Mouse (Mus musculus): Measurements from ENCODE around the gene Rem1. TPM values are rescaled to one million over a fixed set of nuclear protein-coding genes. Genes with fewer than 3 reads are reported as not detected.

Rem1 gene
- polyA plus RNA-seq, 1 experiment: not detected

DNA sequence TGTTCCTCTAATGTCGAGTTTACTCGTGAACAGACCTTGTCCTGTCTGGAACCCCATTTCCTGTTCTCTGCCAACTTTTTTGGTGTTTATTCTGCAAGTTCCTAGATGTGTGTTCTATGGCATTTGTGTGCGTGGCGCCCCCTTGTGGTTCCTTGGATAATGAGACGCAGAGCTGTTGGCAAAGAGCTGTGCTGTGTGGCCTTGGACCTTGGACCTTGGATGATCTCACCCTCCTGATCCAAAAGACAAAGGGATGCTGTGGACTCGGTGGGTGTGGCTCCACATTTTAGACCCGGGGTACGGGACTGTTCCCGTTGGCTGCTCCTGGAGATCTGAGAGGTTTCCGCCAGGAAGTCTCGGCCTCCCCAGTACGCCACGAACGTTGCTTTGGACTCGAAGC is 22.7 kb upstream of the Rem1 start, which contains the start of gene Defb36:
Defb36 (plus strand) TSS at position 271 of the 400 bp plus-strand sequence.
- Histone ChIP-seq H3K27ac (ENCODE audit: insufficient read depth, low read depth, low read length) (no peak within 1 kb of the TSS), H3K4me1 (ENCODE audit: control insufficient read depth, insufficient read depth, low read length) (peaks cover 3% of the 10 kb centered on the region), H3K4me3 (ENCODE audit: insufficient read depth, low read length) (no peak within 1 kb of the TSS)
- peak; percentile 38; the same call in 1 of the 2 replicates for TF ChIP-seq CTCF (IDR thresholded peaks at IDR 0.05; ENCODE audit: low read depth, low read length)
- TF ChIP-seq POLR2A (IDR thresholded peaks at IDR 0.05; ENCODE audit: borderline replicate concordance, low read depth, low read length): no peak

DNA sequence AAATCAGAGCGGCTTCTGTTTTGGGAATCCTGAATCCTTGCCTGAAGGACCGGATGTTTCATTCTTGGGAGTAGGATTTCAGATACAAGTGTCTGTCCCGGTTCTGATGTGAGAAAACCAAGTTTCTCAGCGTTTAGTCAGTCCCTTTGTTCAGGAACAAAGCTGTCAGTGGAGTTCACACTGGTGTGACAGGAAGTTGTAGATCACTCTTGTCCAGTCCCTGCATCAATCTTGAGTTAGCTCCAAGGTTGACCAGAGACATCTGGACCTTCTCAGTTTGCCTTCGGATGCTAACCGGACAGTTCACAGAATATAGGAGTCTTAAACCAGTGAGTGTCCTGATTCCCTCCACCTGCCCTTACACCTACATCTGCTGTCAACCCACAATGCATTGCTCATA is 19.0 kb upstream of the Rem1 start:
- TF ChIP-seq CTCF (IDR thresholded peaks at IDR 0.05; ENCODE audit: low read depth, low read length): no peak
- no peak for TF ChIP-seq POLR2A (IDR thresholded peaks at IDR 0.05; ENCODE audit: borderline replicate concordance, low read depth, low read length)
- Histone ChIP-seq H3K4me3 (ENCODE audit: insufficient read depth, low read length) (no peak overlapping the region), H3K4me1 (ENCODE audit: control insufficient read depth, insufficient read depth, low read length) (no peaks in the 10 kb centered on the region), H3K27ac (ENCODE audit: insufficient read depth, low read depth, low read length) (no peak overlapping the region)

DNA sequence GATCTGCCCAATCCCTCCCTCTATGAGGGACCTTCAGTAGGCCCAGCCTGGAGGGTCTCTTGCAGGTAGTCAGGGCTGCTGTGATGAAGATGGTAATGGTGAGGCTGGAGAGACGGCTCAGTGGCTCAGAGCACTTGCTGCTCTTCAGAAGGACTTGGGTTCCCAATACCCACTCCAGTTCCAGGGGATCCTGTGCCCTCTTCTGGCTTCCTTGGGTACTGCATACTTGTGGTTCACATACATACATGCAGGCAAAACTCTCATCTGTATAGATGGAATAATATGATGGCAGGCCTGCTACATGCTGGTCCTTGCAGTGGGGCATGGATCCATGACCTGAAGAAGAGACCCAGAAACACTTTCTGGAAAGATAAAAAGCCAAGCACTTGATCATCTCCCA is 18.0 kb upstream of the Rem1 start:
- H3K4me1 ChIP-seq (ENCODE audit: control insufficient read depth, insufficient read depth, low read length): no peaks in the 10 kb centered on the region
- H3K4me3 ChIP-seq (ENCODE audit: insufficient read depth, low read length): no peak overlapping the region
- H3K27ac ChIP-seq (ENCODE audit: insufficient read depth, low read depth, low read length): no peak overlapping the region
- TF ChIP-seq POLR2A (IDR thresholded peaks at IDR 0.05; ENCODE audit: borderline replicate concordance, low read depth, low read length) (no peak), CTCF (IDR thresholded peaks at IDR 0.05; ENCODE audit: low read depth, low read length) (no peak)

DNA sequence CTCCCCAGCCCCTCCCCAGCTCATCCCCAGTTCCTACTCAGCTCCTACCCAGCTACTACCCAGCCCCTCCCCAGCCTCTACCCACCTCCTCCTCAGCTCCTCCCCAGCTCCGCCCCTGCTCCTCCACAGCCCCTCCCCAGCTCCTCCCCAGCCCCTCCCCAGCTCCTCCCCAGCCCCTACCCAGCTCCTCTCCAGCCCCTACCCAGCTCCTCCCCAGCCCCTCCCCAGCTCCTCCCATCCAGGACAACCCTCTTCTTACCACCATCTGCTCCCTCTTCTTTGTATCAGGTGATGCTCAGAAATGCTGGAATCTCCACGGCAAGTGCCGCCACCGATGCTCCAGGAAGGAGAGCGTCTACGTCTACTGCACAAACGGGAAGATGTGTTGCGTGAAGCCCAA is 14.6 kb upstream of the Rem1 start:
- Histone ChIP-seq H3K4me1 (ENCODE audit: control insufficient read depth, insufficient read depth, low read length) (no peaks in the 10 kb centered on the region), H3K4me3 (ENCODE audit: insufficient read depth, low read length) (no peak overlapping the region), H3K27ac (ENCODE audit: insufficient read depth, low read depth, low read length) (no peak overlapping the region)
- TF ChIP-seq CTCF (IDR thresholded peaks at IDR 0.05; ENCODE audit: low read depth, low read length): no peak
- TF ChIP-seq POLR2A (IDR thresholded peaks at IDR 0.05; ENCODE audit: borderline replicate concordance, low read depth, low read length): no peak

DNA sequence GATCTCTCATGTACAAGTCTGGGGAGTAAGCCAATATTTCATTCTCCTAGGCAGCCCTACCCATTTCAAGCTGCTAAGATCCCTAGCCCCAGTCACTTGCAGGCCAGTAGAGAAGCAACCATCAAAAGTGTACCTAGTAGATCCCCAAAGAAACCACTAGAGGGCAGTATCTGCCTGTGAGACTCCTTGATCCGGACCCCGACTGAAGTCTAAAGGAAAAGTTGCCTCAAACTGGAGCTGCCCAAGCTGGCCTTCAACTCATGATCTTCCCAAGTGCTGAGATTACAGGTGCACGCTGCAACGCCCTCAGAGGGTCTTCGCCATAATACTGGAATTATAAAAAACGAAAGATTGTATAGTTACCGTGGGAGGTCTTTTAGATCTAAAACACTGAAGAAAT is 11.2 kb upstream of the Rem1 start:
- TF ChIP-seq CTCF (IDR thresholded peaks at IDR 0.05; ENCODE audit: low read depth, low read length): peak; percentile 42; the same call in 1 of the 2 replicates
- no peak for TF ChIP-seq POLR2A (IDR thresholded peaks at IDR 0.05; ENCODE audit: borderline replicate concordance, low read depth, low read length)
- Histone ChIP-seq H3K4me3 (ENCODE audit: insufficient read depth, low read length) (no peak overlapping the region), H3K4me1 (ENCODE audit: control insufficient read depth, insufficient read depth, low read length) (0 out of 2 replicates have a peak, but pooled peaks cover 2% of the 10 kb centered on the region), H3K27ac (ENCODE audit: insufficient read depth, low read depth, low read length) (no peak overlapping the region)

DNA sequence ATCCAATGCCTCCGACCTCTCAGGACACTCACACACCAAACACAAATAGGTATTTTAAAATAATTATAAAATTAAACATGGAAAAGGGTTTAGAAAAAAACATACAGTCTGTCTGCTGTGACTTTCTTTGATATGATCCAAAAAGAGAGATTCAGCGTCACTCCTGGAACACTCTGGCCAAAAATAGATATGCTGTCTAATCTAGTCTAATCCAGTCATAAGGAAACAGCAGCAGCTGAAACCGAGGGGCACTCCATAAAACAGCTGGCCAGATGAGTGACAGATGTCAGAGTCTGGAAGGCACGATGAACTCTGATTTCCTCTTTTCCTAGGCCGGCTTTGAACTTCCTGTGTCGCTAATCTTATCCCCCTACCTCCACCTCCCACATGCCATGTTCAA is 10.3 kb upstream of the Rem1 start:
- peaks cover 2% of the 10 kb centered on the region; the same call in 1 of the 2 replicates for H3K4me1 ChIP-seq (ENCODE audit: control insufficient read depth, insufficient read depth, low read length)
- TF ChIP-seq CTCF (IDR thresholded peaks at IDR 0.05; ENCODE audit: low read depth, low read length) (no peak), POLR2A (IDR thresholded peaks at IDR 0.05; ENCODE audit: borderline replicate concordance, low read depth, low read length) (no peak)
- H3K27ac ChIP-seq (ENCODE audit: insufficient read depth, low read depth, low read length): no peak overlapping the region
- no peak overlapping the region for H3K4me3 ChIP-seq (ENCODE audit: insufficient read depth, low read length)

DNA sequence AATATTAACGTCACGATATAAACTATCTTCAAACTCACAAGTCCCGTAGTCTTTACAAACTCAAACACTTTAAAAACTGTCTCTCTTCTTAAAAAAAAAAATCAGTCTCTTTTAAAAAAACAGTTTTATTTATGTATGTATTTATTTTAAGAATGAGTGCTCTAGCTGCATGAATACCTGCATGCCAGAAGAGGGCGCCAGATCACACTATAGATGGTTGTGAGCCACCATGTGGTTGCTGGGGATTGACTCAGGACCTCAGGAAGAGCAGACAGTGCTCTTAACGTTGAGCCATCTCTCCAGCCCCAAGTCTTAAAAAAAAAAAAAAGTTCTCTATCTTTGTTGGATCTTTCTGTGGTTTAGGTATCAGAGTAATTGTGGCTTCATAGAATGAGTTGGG is 9.4 kb upstream of the Rem1 start:
- TF ChIP-seq CTCF (IDR thresholded peaks at IDR 0.05; ENCODE audit: low read depth, low read length): no peak
- TF ChIP-seq POLR2A (IDR thresholded peaks at IDR 0.05; ENCODE audit: borderline replicate concordance, low read depth, low read length): no peak
- Histone ChIP-seq H3K4me3 (ENCODE audit: insufficient read depth, low read length) (no peak overlapping the region), H3K27ac (ENCODE audit: insufficient read depth, low read depth, low read length) (no peak overlapping the region), H3K4me1 (ENCODE audit: control insufficient read depth, insufficient read depth, low read length) (peaks cover 2% of the 10 kb centered on the region; the same call in 1 of the 2 replicates)

DNA sequence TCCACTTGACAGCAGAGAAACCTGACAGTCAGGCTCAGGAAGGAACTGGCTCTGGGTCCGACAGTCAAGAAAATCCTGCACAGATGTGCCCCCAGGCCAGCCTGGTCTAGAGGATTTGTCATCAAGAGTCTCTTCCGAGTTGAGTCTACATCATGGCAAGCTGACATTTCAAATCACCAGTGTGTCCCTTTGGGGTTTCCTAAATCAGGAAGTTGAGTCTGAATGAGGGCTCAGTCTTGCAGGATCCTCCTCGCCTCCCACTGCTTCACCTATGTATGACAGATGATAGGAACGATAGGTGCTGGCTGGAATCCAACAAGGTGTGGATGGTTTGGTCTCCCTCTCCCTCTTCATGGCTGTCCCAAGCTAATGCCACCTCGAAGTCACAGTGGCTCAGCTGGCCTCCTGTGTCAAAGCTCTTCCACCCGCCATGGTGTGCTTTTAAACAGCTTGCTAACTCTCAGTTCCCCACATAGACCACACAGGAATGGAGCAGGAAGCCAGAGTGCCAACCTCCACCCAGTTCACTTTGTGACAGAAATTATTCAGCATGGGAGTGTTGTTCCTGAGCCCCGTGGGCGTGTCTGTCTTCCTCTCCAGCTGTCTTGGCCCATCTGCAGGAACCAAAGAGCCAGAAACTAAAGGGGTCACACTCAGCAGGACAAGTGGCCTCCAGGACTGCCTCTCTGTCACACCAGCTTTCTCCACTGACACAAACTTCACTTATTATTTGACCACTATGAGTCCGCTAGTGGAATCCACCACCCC is 6.2 kb upstream of the Rem1 start:
- Histone ChIP-seq H3K4me3 (ENCODE audit: insufficient read depth, low read length) (no peak overlapping the region), H3K27ac (ENCODE audit: insufficient read depth, low read depth, low read length) (no peak overlapping the region), H3K4me1 (ENCODE audit: control insufficient read depth, insufficient read depth, low read length) (peaks cover 2% of the 10 kb centered on the region; the same call in 1 of the 2 replicates)
- no peak for TF ChIP-seq CTCF (IDR thresholded peaks at IDR 0.05; ENCODE audit: low read depth, low read length)
- no peak for TF ChIP-seq POLR2A (IDR thresholded peaks at IDR 0.05; ENCODE audit: borderline replicate concordance, low read depth, low read length)

DNA sequence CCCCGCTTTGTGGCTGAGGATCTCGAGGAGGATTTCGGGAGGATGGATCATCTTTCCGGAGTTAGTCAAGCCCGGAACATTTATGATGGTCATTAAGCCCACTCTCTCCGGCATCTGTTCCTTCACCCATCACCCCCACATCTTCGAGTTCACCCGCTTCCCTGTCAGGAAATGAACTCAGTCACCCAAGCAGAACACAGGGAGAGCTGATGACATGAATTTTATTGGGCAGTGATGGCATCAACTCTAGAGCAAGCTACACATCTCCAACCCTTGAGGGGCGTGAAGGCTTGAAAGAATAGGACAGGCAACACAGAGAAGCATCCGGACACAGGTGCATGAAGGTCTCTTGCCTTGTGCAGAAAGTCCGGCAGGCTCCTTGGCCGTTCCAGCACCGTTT is 4.6 kb upstream of the Rem1 start:
- Histone ChIP-seq H3K4me1 (ENCODE audit: control insufficient read depth, insufficient read depth, low read length) (peaks cover 2% of the 10 kb centered on the region; the same call in 1 of the 2 replicates), H3K4me3 (ENCODE audit: insufficient read depth, low read length) (no peak overlapping the region), H3K27ac (ENCODE audit: insufficient read depth, low read depth, low read length) (no peak overlapping the region)
- no peak for TF ChIP-seq POLR2A (IDR thresholded peaks at IDR 0.05; ENCODE audit: borderline replicate concordance, low read depth, low read length)
- TF ChIP-seq CTCF (IDR thresholded peaks at IDR 0.05; ENCODE audit: low read depth, low read length): no peak

DNA sequence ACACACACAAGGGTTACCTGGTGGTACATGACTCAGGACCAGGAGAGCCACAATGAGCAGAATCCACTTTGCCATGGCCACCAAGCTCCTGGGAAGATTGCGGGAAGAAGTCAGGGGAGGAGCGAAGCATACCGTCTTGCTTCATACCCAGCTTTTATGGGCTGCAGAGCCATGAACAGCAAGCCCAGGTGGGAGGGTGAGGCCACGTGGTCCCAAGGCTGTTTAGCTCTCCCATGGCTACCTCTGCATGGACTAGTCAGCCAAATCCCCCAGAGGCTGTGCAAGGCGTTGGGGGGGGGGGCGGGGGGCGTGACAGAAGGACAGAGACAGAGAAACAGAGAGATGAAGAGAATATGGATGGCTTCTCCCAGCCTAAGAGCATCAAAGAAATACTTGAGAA is 3.8 kb upstream of the Rem1 start, which contains the start of gene Defb25:
Defb25 (minus strand) TSS at position 101 of the 400 bp plus-strand sequence.
- TF ChIP-seq CTCF (IDR thresholded peaks at IDR 0.05; ENCODE audit: low read depth, low read length) (no peak), POLR2A (IDR thresholded peaks at IDR 0.05; ENCODE audit: borderline replicate concordance, low read depth, low read length) (no peak)
- no peak within 1 kb of the TSS for H3K27ac ChIP-seq (ENCODE audit: insufficient read depth, low read depth, low read length)
- H3K4me3 ChIP-seq (ENCODE audit: insufficient read depth, low read length): no peak within 1 kb of the TSS
- peaks cover 2% of the 10 kb centered on the region; the same call in 1 of the 2 replicates for H3K4me1 ChIP-seq (ENCODE audit: control insufficient read depth, insufficient read depth, low read length)
